Mouse (Mus musculus): ENCODE data around the gene Hhat. TPM values are rescaled to one million over a fixed set of nuclear protein-coding genes. Genes with fewer than 3 reads are reported as not detected.

The Hhat gene
- polyA plus RNA-seq, 1 experiment: 3.9 TPM

- Histone ChIP-seq H3K4me3 (ENCODE audit: insufficient read depth, poor library complexity, severe bottlenecking) (no peak overlapping the region), H3K27me3 (ENCODE audit: control insufficient read depth, insufficient read depth, insufficient read length) (no peaks in the 10 kb centered on the region), H3ac (ENCODE audit: control insufficient read depth, insufficient read length, low read depth) (no peak overlapping the region), H3K79me2 (ENCODE audit: control insufficient read depth, insufficient read depth) (no peaks in the 10 kb centered on the region), H3K36me3 (ENCODE audit: control insufficient read depth, insufficient read depth) (no peaks in the 10 kb centered on the region), H3K79me3 (ENCODE audit: low read depth) (no peaks in the 10 kb centered on the region)
- TF ChIP-seq MYOG (IDR thresholded peaks at IDR 0.05; ENCODE audit: control insufficient read depth, extremely low read depth, insufficient read length) (no peak), CEBPB (IDR thresholded peaks at IDR 0.05; ENCODE audit: low read depth) (no peak), MAX (IDR thresholded peaks at IDR 0.05) (no peak), FOSL1 (IDR thresholded peaks at IDR 0.05; ENCODE audit: insufficient read depth, low read length, poor library complexity, severe bottlenecking) (no peak), USF1 (IDR thresholded peaks at IDR 0.05; ENCODE audit: low read depth) (no peak), MYOD1 (IDR thresholded peaks at IDR 0.05; ENCODE audit: control insufficient read depth, insufficient read length, low read depth) (no peak), CTCF (IDR thresholded peaks at IDR 0.05; ENCODE audit: control insufficient read depth, insufficient read depth, insufficient read length) (no peak)
These were observed 7.8 kb downstream of the Hhat start for GRCm38 (mm10) chr1:192762946-192763933.

- Histone ChIP-seq H3K4me3 (ENCODE audit: insufficient read depth, poor library complexity, severe bottlenecking) (no peak overlapping the region), H3K27me3 (ENCODE audit: control insufficient read depth, insufficient read depth, insufficient read length) (no peaks in the 10 kb centered on the region), H3ac (ENCODE audit: control insufficient read depth, insufficient read length, low read depth) (no peak overlapping the region), H3K79me2 (ENCODE audit: control insufficient read depth, insufficient read depth) (no peaks in the 10 kb centered on the region), H3K36me3 (ENCODE audit: control insufficient read depth, insufficient read depth) (no peaks in the 10 kb centered on the region), H3K79me3 (ENCODE audit: low read depth) (no peaks in the 10 kb centered on the region)
- TF ChIP-seq MYOD1 (IDR thresholded peaks at IDR 0.05; ENCODE audit: control insufficient read depth, insufficient read length, low read depth): no peak
- TF ChIP-seq MYOG (IDR thresholded peaks at IDR 0.05; ENCODE audit: control insufficient read depth, extremely low read depth, insufficient read length): no peak
These were observed 14.3 kb downstream of the Hhat start for GRCm38 (mm10) chr1:192756674-192757073.

- Histone ChIP-seq H3K79me3 (ENCODE audit: low read depth) (no peaks in the 10 kb centered on the region), H3K27me3 (ENCODE audit: control insufficient read depth, insufficient read depth, insufficient read length) (no peaks in the 10 kb centered on the region), H3K36me3 (ENCODE audit: control insufficient read depth, insufficient read depth) (no peaks in the 10 kb centered on the region), H3K4me3 (ENCODE audit: insufficient read depth, poor library complexity, severe bottlenecking) (no peak overlapping the region), H3K79me2 (ENCODE audit: control insufficient read depth, insufficient read depth) (no peaks in the 10 kb centered on the region), H3ac (ENCODE audit: control insufficient read depth, insufficient read length, low read depth) (no peak overlapping the region)
- TF ChIP-seq MYOG (IDR thresholded peaks at IDR 0.05; ENCODE audit: control insufficient read depth, extremely low read depth, insufficient read length) (no peak), MAX (IDR thresholded peaks at IDR 0.05) (no peak), CTCF (IDR thresholded peaks at IDR 0.05; ENCODE audit: control insufficient read depth, insufficient read depth, insufficient read length) (no peak), USF1 (IDR thresholded peaks at IDR 0.05; ENCODE audit: low read depth) (no peak), MYOD1 (IDR thresholded peaks at IDR 0.05; ENCODE audit: control insufficient read depth, insufficient read length, low read depth) (no peak), CEBPB (IDR thresholded peaks at IDR 0.05; ENCODE audit: low read depth) (no peak), FOSL1 (IDR thresholded peaks at IDR 0.05; ENCODE audit: insufficient read depth, low read length, poor library complexity, severe bottlenecking) (no peak)
These were observed 15.1 kb downstream of the Hhat start for GRCm38 (mm10) chr1:192755685-192756606.

GRCm38 (mm10) chr1:192755246-192755645, 15.8 kb downstream of the Hhat start:
- no peak for TF ChIP-seq MAX (IDR thresholded peaks at IDR 0.05)
- Histone ChIP-seq H3ac (ENCODE audit: control insufficient read depth, insufficient read length, low read depth) (no peak overlapping the region), H3K79me3 (ENCODE audit: low read depth) (no peaks in the 10 kb centered on the region), H3K36me3 (ENCODE audit: control insufficient read depth, insufficient read depth) (no peaks in the 10 kb centered on the region), H3K4me3 (ENCODE audit: insufficient read depth, poor library complexity, severe bottlenecking) (no peak overlapping the region), H3K27me3 (ENCODE audit: control insufficient read depth, insufficient read depth, insufficient read length) (no peaks in the 10 kb centered on the region), H3K79me2 (ENCODE audit: control insufficient read depth, insufficient read depth) (no peaks in the 10 kb centered on the region)

GRCm38 (mm10) chr1:192754268-192754667, 16.8 kb downstream of the Hhat start:
- Histone ChIP-seq H3K79me3 (ENCODE audit: low read depth) (no peaks in the 10 kb centered on the region), H3ac (ENCODE audit: control insufficient read depth, insufficient read length, low read depth) (no peak overlapping the region), H3K79me2 (ENCODE audit: control insufficient read depth, insufficient read depth) (no peaks in the 10 kb centered on the region), H3K27me3 (ENCODE audit: control insufficient read depth, insufficient read depth, insufficient read length) (no peaks in the 10 kb centered on the region), H3K36me3 (ENCODE audit: control insufficient read depth, insufficient read depth) (no peaks in the 10 kb centered on the region), H3K4me3 (ENCODE audit: insufficient read depth, poor library complexity, severe bottlenecking) (no peak overlapping the region)
- TF ChIP-seq MAX (IDR thresholded peaks at IDR 0.05): no peak
- TF ChIP-seq MYOD1 (IDR thresholded peaks at IDR 0.05; ENCODE audit: control insufficient read depth, insufficient read length, low read depth): no peak
- TF ChIP-seq FOSL1 (IDR thresholded peaks at IDR 0.05; ENCODE audit: insufficient read depth, low read length, poor library complexity, severe bottlenecking): no peak
- no peak for TF ChIP-seq CEBPB (IDR thresholded peaks at IDR 0.05; ENCODE audit: low read depth)
- no peak for TF ChIP-seq CTCF (IDR thresholded peaks at IDR 0.05; ENCODE audit: control insufficient read depth, insufficient read depth, insufficient read length)
- TF ChIP-seq USF1 (IDR thresholded peaks at IDR 0.05; ENCODE audit: low read depth): no peak
- no peak for TF ChIP-seq MYOG (IDR thresholded peaks at IDR 0.05; ENCODE audit: control insufficient read depth, extremely low read depth, insufficient read length)
